Mouse (Mus musculus) neural tube, embryonic 11.5 days (tissue): ENCODE data around the gene Rab42. TPM values are rescaled to one million over a fixed set of nuclear protein-coding genes. Genes with fewer than 3 reads are reported as not detected.
A peak's percentile ranks its signal among the peaks of the same experiment; 100 is the strongest.

Source experiments
- ATAC-seq: fragments of 200-750 bp; cut with Nextera tagmentation; 2 replicates; pipeline ENCODE4 v1.8.0; 2017; ENCODE audit warnings: moderate number of reproducible peaks, mild to moderate bottlenecking, moderate TSS enrichment, moderate library complexity; ENCODE audit not compliant: insufficient read depth, low FRiP score, low TSS enrichment
- DNase-seq: peaks from one replicate; pipeline ENCODE4 v3.0.0-alpha.2; 2015; ENCODE audit warnings: low spot score
- H3K27ac ChIP-seq: fragments of 300-500 bp; sonication (generic); 2 replicates; pipeline ENCODE4 v1.5.1; 2014; ENCODE audit warnings: low read depth, mild to moderate bottlenecking, low read length
- H3K27me3 ChIP-seq: fragments of 300-500 bp; sonication (generic); 2 replicates; pipeline ENCODE4 v1.6.1; 2014; ENCODE audit warnings: mild to moderate bottlenecking, low read length, mixed read lengths; ENCODE audit not compliant: control insufficient read depth, insufficient read depth
- H3K36me3 ChIP-seq: fragments of 300-500 bp; sonication (generic); 2 replicates; pipeline ENCODE4 v1.6.1; 2014; ENCODE audit warnings: mild to moderate bottlenecking, low read length, moderate library complexity, mixed read lengths; ENCODE audit not compliant: control insufficient read depth, insufficient read depth
- H3K4me1 ChIP-seq: fragments of 300-500 bp; sonication (generic); 2 replicates; pipeline ENCODE4 v1.6.1; 2014; ENCODE audit warnings: low read length, mixed read lengths; ENCODE audit not compliant: control insufficient read depth, insufficient read depth
- H3K4me2 ChIP-seq: fragments of 300-500 bp; sonication (generic); 2 replicates; pipeline ENCODE4 v1.6.1; 2014; ENCODE audit warnings: low read depth, mild to moderate bottlenecking, moderate library complexity
- H3K4me3 ChIP-seq: fragments of 300-500 bp; sonication (generic); 2 replicates; pipeline ENCODE4 v1.5.1; 2014; ENCODE audit warnings: low read depth, low read length
- H3K9ac ChIP-seq: fragments of 300-500 bp; sonication (generic); 2 replicates; pipeline ENCODE4 v1.6.1; 2014; ENCODE audit warnings: mild to moderate bottlenecking, low read length
- H3K9me3 ChIP-seq: fragments of 300-500 bp; sonication (generic); 2 replicates; pipeline ENCODE4 v1.6.1; 2016; ENCODE audit warnings: low read length; ENCODE audit not compliant: control insufficient read depth
- WGBS: fragments of 180-500 bp; shearing (Covaris S2); extraction: QIAGEN DNeasy Blood & Tissue Kit; methylation state at CpG from one replicate; pipeline ENCODE4 v1.1.7; 2014; 5-methylcytosine and 5-hydroxymethylcytosine counted together
- polyA plus RNA-seq: library from polyadenylated mRNA; unstranded; fragments of >200 nt; fragmentation: Nextera tagmentation; extraction: Ambion mirVana; gene quantifications from 2 replicates; pipeline ENCODE4 v1.2.1, GENCODE M21; 2014

The Rab42 gene
- 0.74 and 0.78 TPM in 2 replicates for polyA plus RNA-seq

DNA sequence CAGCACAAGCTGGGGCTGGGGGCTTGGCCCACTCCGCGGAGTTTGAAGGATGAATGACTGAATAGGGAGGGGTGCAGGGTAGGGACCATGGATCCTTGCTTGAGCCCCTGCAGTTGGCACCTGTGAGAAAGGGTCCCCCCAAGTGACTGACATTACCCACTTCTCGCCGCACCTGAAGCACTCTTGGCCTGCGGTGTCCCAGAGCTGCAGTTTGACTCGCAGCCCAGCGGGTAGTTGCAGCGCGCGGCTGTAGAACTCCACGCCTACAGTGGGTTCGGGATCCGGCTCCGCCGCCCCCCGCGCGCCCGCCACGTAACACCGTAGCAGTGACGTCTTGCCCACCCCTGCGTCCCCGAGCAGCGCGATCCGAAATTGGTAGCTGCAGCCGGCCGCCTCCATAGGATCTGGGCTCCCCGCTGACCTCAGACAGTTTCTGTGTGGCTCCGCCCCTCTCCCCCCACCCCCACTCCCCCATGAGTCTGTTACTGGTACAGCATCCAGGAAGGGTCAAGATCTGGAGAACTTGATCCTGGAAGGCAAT lies at the start of gene Rab42:
Rab42 (minus strand) TSS at position 447 of the 541 bp plus-strand sequence.
- H3K27ac ChIP-seq: no peak within 1 kb of the TSS
- no peaks in the 10 kb centered on the region for H3K36me3 ChIP-seq
- peak within 1 kb of the TSS; percentile 61 for H3K4me2 ChIP-seq
- no peaks in the 10 kb centered on the region for H3K27me3 ChIP-seq
- peak; percentile 60 for ATAC-seq
- WGBS: 2% methylated on average over 22 of the region's 31 CpGs
- DNase-seq: peak; percentile 66
- H3K9ac ChIP-seq: peak within 1 kb of the TSS; percentile 52
- H3K4me3 ChIP-seq: peak within 1 kb of the TSS; percentile 40
- H3K9me3 ChIP-seq: no peaks in the 10 kb centered on the region
- no peaks in the 10 kb centered on the region for H3K4me1 ChIP-seq

DNA sequence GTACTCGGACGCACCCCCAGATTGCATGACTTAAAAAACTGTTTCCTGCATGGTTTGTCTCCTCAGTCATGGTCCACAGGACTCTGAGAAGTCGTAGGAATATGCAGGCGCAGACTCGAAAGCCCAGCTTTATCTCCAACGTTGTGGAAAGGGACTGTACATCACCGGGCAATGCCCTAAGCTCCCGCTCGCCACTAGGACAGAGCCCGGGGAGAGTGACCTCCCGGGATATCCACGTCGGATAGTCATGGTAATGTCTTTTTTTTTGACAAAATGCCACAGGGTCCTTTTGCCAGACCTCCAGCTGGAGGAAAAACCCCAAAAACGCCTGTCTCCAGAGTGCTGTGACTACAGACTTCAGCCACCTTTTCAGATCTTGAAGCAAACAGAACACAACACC lies 49.6 kb upstream of the Rab42 start:
- peak overlapping the region; percentile 79 for H3K4me3 ChIP-seq
- ATAC-seq: no peak
- peak overlapping the region; percentile 80 for H3K4me2 ChIP-seq
- H3K9me3 ChIP-seq: no peaks in the 10 kb centered on the region
- DNase-seq: no peak
- H3K27me3 ChIP-seq: no peaks in the 10 kb centered on the region
- no peaks in the 10 kb centered on the region; the same call in none of the 2 replicates for H3K36me3 ChIP-seq
- no peaks in the 10 kb centered on the region; the same call in 1 of the 2 replicates for H3K4me1 ChIP-seq
- H3K27ac ChIP-seq: peak overlapping the region; percentile 87
- H3K9ac ChIP-seq: peak overlapping the region; percentile 84
- WGBS: under 1% methylated on average over 14 of the region's 14 CpGs

DNA sequence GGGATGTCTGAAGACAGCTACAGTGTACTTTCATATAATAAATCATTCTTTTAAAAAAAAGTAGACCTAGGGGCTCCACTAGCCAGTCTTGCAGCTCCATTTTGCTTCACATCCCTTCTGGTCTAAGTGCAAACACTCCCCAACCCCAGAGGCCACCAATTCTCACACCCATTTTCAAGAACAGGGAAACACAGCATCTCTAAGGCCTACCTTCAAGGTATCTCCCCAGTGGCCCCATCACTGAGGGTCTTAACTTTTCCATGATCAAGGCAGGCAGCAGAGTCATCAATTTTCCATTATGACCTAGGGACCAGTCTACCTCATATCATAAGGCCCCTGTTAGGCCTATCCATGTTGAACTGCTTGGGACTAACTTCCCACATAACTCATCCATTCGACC lies 48.2 kb upstream of the Rab42 start:
- Histone ChIP-seq H3K4me1 (no peaks in the 10 kb centered on the region; the same call in 1 of the 2 replicates), H3K27me3 (no peaks in the 10 kb centered on the region), H3K36me3 (no peaks in the 10 kb centered on the region), H3K4me3 (peak overlapping the region; percentile 79; the same call in 1 of the 2 replicates), H3K9ac (no peak overlapping the region), H3K9me3 (no peaks in the 10 kb centered on the region), H3K4me2 (peak overlapping the region; percentile 80; the same call in 1 of the 2 replicates), H3K27ac (no peak overlapping the region)
- 27% methylated on average over 1 of the region's 1 CpGs for WGBS
- ATAC-seq (no peak), DNase-seq (no peak)

DNA sequence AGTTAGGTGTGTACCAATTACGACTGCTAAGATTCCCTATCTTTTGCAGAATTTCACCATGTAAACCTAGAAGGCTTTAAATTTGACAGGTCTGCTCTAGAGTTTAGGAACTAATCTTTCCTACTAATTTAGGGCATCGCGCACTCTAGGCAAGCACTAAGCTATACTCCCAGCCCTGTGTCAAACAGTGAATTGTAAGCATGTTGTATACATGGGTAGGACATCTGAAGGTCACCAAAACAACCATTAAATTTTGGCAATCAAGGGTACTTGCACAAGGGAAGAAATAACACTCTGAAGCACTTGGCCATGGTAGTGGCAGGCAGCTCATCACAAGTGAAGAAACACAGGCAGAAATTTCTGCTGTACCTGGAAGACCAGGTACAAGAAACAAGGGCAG lies 47.7 kb upstream of the Rab42 start:
- 68% methylated on average over 3 of the region's 3 CpGs for WGBS
- no peak overlapping the region for H3K27ac ChIP-seq
- H3K9ac ChIP-seq: no peak overlapping the region
- no peaks in the 10 kb centered on the region for H3K36me3 ChIP-seq
- H3K4me3 ChIP-seq: no peak overlapping the region
- no peaks in the 10 kb centered on the region for H3K9me3 ChIP-seq
- H3K27me3 ChIP-seq: no peaks in the 10 kb centered on the region
- no peaks in the 10 kb centered on the region; the same call in 1 of the 2 replicates for H3K4me1 ChIP-seq
- no peak for DNase-seq
- no peak for ATAC-seq
- H3K4me2 ChIP-seq: no peak overlapping the region

DNA sequence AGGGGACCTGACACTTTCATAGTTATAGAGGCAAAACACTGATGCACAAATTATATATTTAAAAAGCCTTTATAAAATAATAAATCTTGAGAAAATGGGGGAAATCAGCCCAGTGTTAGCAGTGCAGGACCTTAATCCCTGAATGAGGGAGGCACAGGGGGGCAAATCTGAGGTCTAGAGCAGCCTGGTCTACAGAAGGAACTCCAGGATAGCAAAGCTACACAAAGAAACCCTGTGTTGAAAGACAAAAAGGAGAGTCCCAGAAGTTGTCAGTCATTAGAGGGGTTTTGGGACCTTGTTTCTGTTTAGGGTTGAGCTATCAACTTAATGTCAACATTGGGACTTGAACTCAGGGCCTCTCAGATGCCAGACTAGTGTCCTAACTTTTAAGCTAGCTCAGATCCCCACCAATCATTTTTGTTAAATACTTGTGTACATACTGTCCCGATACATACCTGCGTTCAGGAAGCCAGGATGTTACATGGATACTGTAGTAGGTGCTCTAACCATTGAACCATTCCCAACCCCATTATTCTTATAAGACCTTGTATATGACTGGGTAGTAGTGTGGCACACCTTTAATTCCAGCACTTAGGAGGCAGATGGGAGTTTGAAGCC lies 47.0 kb upstream of the Rab42 start:
- H3K27ac ChIP-seq: no peak overlapping the region
- H3K9me3 ChIP-seq: no peaks in the 10 kb centered on the region
- DNase-seq: no peak
- no peaks in the 10 kb centered on the region for H3K36me3 ChIP-seq
- no peak for ATAC-seq
- no peak overlapping the region for H3K4me3 ChIP-seq
- no peaks in the 10 kb centered on the region for H3K27me3 ChIP-seq
- no peaks in the 10 kb centered on the region; the same call in 1 of the 2 replicates for H3K4me1 ChIP-seq
- no peak overlapping the region for H3K9ac ChIP-seq
- 35% methylated on average over 2 of the region's 2 CpGs for WGBS
- no peak overlapping the region for H3K4me2 ChIP-seq

DNA sequence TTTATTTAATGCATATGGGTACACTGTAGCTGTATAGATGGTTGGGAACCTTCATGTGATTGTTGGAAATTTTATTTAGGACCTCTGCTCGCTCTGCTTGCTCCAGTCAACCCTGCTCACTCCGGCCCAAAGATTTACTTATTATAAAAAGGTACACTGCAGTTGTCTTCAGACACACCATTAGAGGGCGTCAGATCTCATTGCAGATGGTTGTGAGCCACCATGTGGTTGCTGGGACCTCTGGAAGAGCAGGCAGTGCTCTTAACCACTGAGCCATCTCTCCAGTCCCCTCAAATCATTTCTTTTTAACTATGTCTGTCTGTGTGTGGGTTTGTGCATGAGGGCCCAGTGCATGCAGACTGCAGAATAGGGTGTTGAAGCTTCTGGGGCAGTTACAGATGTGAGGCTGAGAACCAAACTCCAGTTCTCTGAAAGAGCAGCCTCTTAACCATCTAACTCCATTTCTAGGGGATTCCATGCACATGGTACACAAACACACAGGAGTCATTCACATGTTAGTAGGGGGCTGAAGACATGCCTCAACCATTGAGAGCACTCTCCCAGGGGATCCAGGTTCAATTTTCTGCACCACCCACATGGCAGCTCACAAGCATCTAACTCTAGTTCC lies 46.4 kb upstream of the Rab42 start:
- Histone ChIP-seq H3K9me3 (no peaks in the 10 kb centered on the region), H3K4me2 (no peak overlapping the region), H3K4me1 (peaks cover 2% of the 10 kb centered on the region), H3K27ac (no peak overlapping the region), H3K36me3 (no peaks in the 10 kb centered on the region), H3K9ac (no peak overlapping the region), H3K27me3 (no peaks in the 10 kb centered on the region), H3K4me3 (no peak overlapping the region)
- whole genome bisulfite sequencing: 59% methylated on average over 3 of the region's 3 CpGs
- DNase-seq (no peak), ATAC-seq (no peak)

DNA sequence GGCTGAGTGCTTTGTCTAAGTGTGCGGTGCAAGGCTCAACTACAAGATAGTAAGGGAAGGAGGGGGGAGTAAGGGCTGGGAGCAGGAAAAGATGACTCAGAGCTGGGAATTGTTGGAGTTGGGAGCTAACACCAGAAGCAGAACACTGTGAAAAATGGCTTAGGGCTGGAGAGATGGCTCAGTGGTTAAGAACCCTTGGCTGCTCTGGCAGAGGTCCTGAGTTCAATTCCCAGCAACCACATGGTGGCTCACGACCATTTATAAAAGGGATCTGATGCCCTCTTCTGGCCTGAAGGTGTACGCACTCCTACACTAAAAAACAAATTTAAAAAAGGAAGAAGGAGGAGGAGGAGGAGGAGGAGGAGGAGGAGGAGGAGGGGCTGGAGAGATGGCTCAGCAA lies 43.5 kb upstream of the Rab42 start:
- no peaks in the 10 kb centered on the region for H3K27me3 ChIP-seq
- no peak overlapping the region for H3K9ac ChIP-seq
- 63% methylated on average over 3 of the region's 3 CpGs for WGBS
- no peaks in the 10 kb centered on the region; the same call in none of the 2 replicates for H3K36me3 ChIP-seq
- H3K27ac ChIP-seq: no peak overlapping the region
- peaks cover 12% of the 10 kb centered on the region for H3K4me1 ChIP-seq
- DNase-seq: no peak
- ATAC-seq: no peak
- no peak overlapping the region for H3K4me3 ChIP-seq
- H3K9me3 ChIP-seq: no peaks in the 10 kb centered on the region
- no peak overlapping the region for H3K4me2 ChIP-seq

DNA sequence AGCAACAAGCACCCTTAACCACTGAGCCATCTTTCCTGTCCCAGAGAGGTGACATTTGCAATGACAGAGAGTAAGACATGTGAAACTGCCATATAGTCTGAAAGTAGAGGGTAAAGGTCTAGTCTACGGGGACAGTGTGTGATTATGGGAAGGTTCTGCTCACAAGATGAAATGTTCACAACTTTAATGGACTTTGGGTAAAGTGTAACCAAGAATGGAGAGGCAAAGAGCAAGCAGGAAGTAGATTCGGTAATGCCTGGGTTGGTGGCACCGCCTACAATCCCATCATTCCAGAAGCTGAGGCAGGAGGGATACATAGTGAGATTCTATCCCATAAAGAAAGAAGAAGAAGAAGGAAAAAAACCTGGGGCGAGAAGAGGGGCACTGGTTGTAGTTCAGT lies 43.1 kb upstream of the Rab42 start:
- ATAC-seq: no peak
- H3K36me3 ChIP-seq: no peaks in the 10 kb centered on the region; the same call in none of the 2 replicates
- no peaks in the 10 kb centered on the region for H3K9me3 ChIP-seq
- H3K27me3 ChIP-seq: no peaks in the 10 kb centered on the region
- H3K27ac ChIP-seq: no peak overlapping the region
- H3K9ac ChIP-seq: no peak overlapping the region
- H3K4me3 ChIP-seq: no peak overlapping the region
- no peak for DNase-seq
- no peak overlapping the region for H3K4me2 ChIP-seq
- WGBS: 82% methylated on average over 4 of the region's 4 CpGs
- peaks cover 12% of the 10 kb centered on the region for H3K4me1 ChIP-seq
